In genomic region chr7:126566094-126566765, GRCm38 (mm10) we compare ENCODE assay signal across 8 mouse cellular contexts. TPM values are rescaled to one million over a fixed set of nuclear protein-coding genes. Genes with fewer than 3 reads are reported as not detected.
DNase-seq lines count a peak whose midpoint lies in the region; ATAC-seq and TF ChIP-seq lines count a peak whose summit lies in the region.

Gene Eif3c (minus strand): TSS chr7:126566411.

- H3K4me2 ChIP-seq in hindbrain, postnatal 0 days (ENCODE audit: low read depth, low read length), result peak within 1 kb of the TSS; percentile 79

- ATAC-seq in activated CD4-positive, CD25-positive, alpha-beta regulatory T cell, adult 4 months, result peak; percentile 97
- peak; percentile 96 for ATAC-seq in common myeloid progenitor, adult 5-6 weeks (replicated peaks; ENCODE audit: low read depth, poor library complexity, severe bottlenecking)
- ATAC-seq in hindbrain, postnatal 0 days, result peak; percentile 95
- peak; percentile 94 for ATAC-seq in megakaryocyte, adult 5-6 weeks (ENCODE audit: poor library complexity, severe bottlenecking)

- intact Hi-C loops in gastrocnemius, adult 2 months (cut with DNase I), result no loop called here
- intact Hi-C loops in left cerebral cortex, adult 2 months (cut with DNase I), result no loop called here

- DNase-seq in gastrocnemius, adult 2 months, result peak; percentile 82
- DNase-seq in hindbrain, postnatal 0 days (ENCODE audit: low spot score), result peak; percentile 96
- peak; percentile 80 to 85 for DNase-seq in left cerebral cortex, adult 2 months (ENCODE audit: extremely low spot score in 1 of 2, low spot score in 2 of 2)
- DNase-seq in right cerebral cortex, adult 2 months (ENCODE audit: low spot score in 2 of 2), result peak; percentile 88 to 94
- peak; percentile 79 to 84 for DNase-seq in urinary bladder, postnatal 36 days (ENCODE audit: low spot score in 2 of 2)

- H3K4me3 ChIP-seq in gastrocnemius, adult 2 months, result peak within 1 kb of the TSS; percentile 84
- peak within 1 kb of the TSS; percentile 96 for H3K4me3 ChIP-seq in hindbrain, postnatal 0 days (ENCODE audit: low read length)
- H3K4me3 ChIP-seq in left cerebral cortex, adult 2 months, result peak within 1 kb of the TSS; percentile 85

- no peaks in the 10 kb centered on the region for H3K9me3 ChIP-seq in hindbrain, postnatal 0 days (ENCODE audit: low read length)

- H3K36me3 ChIP-seq in hindbrain, postnatal 0 days (ENCODE audit: insufficient read depth, low read length), result peaks cover 29% of the 10 kb centered on the region

- peak within 1 kb of the TSS; percentile 86 for H3K27ac ChIP-seq in gastrocnemius, adult 2 months
- H3K27ac ChIP-seq in hindbrain, postnatal 0 days, result peak within 1 kb of the TSS; percentile 88
- peak within 1 kb of the TSS; percentile 85 for H3K27ac ChIP-seq in left cerebral cortex, adult 2 months

- H3K4me1 ChIP-seq in hindbrain, postnatal 0 days (ENCODE audit: insufficient read depth, low read length), result no peaks in the 10 kb centered on the region

- under 1% methylated on average over 44 of the region's 46 CpGs for WGBS in hindbrain, postnatal 0 days

- peak within 1 kb of the TSS; percentile 86 for H3K9ac ChIP-seq in hindbrain, postnatal 0 days (replicated peaks; ENCODE audit: low read length)

- TF ChIP-seq CTCF in gastrocnemius, adult 2 months (IDR thresholded peaks at IDR 0.05), result no peak
- TF ChIP-seq CTCF in hindbrain, postnatal 0 days (IDR thresholded peaks at IDR 0.05; ENCODE audit: low read depth), result no peak
- TF ChIP-seq CTCF in left cerebral cortex, adult 2 months (IDR thresholded peaks at IDR 0.05), result no peak

- H3K27me3 ChIP-seq in hindbrain, postnatal 0 days (ENCODE audit: insufficient read depth, low read length), result no peaks in the 10 kb centered on the region

RNA-seq across cellular contexts. Expression of gene Eif3c, which starts in this region (rescaled TPM):
- 100 to 1,000 TPM; 207 to 260 TPM for polyA plus RNA-seq in activated CD4-positive, CD25-positive, alpha-beta regulatory T cell, adult 4 months (2017; shearing (Covaris generic))
- 231 and 257 TPM in 2 replicates for total RNA-seq in common myeloid progenitor, adult 5-6 weeks (2017)
- total RNA-seq in gastrocnemius, adult 2 months (2021), result 100 to 1,000 TPM; 153 to 163 TPM
- 112 and 118 TPM in 2 replicates for total RNA-seq in hindbrain, postnatal 0 days (2014; rRNA removed)
- 198 and 204 TPM in 2 replicates for polyA plus RNA-seq in hindbrain, postnatal 0 days (2015; fragmentation: Nextera tagmentation; extraction: Ambion mirVana)
- total RNA-seq in left cerebral cortex, adult 2 months (2021), result 100 to 1,000 TPM; 173 to 179 TPM
- total RNA-seq in megakaryocyte, adult 5-6 weeks (2015), result 110 and 121 TPM in 2 replicates
- 131 and 143 TPM in 2 replicates for total RNA-seq in megakaryocyte, adult 5-6 weeks (2017)

Comparison
In these comparisons a context has a peak if more than half of its experiments do, and no peak if none do; other contexts are left out.
1. Peak in every context shown above with its lines: DNase-seq, ATAC-seq, H3K4me3 ChIP-seq and H3K27ac ChIP-seq.